Mouse (Mus musculus) embryonic fibroblast, embryonic 13.5 days (primary cell): ENCODE data around the gene Anapc15-ps.

ENCODE experiments used
- CTCF ChIP-seq: IDR thresholded peaks from 2 replicates; pipeline ENCODE4 v1.5.1; 2011; ENCODE audit warnings: mild to moderate bottlenecking, control low read depth, low read length, moderate library complexity, borderline replicate concordance; ENCODE audit not compliant: insufficient read depth
- POLR2A ChIP-seq: IDR thresholded peaks from 2 replicates; pipeline ENCODE4 v1.6.1; 2011; ENCODE audit warnings: low read depth, mild to moderate bottlenecking, control low read depth, low read length, moderate library complexity

DNA sequence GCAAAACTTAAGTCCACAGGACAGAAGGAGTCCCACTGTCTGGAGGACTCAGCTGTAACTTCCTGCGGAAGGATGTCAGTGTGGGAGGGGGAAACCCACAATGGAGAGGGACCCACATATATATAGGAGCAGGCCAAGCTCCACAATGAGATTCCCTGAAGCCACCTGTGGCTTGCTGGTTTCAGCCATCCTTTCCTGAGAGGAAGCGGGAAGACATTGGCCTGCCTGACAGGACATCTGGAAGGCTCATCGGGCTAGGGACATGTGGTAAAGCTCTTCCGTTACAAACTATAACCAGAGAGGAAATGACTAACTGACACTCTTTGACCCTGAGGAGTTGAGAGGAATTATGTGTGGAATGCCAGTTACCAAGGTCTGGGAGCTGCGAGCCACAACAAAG, 34.8 kb upstream of the Anapc15-ps start:
- TF ChIP-seq POLR2A (no peak), CTCF (no peak)
